Mouse (Mus musculus) E14TG2a.4 (cell line): ENCODE measurements at regions not wholly inside any gene's neighbourhood (a gene's known extent, or its start where the extent isn't known, plus 50 kb on each side); places are given as distances from the start of the nearest gene placed in this dataset.
A peak's percentile ranks its signal among the peaks of the same experiment; 100 is the strongest.

ENCODE experiments used
- H3K27me3 ChIP-seq: 2 replicates; pipeline ENCODE4 v1.6.1; 2014; ENCODE audit warnings: low read length, control low read depth; ENCODE audit not compliant: insufficient read depth
- H3K36me3 ChIP-seq: 2 replicates; pipeline ENCODE4 v1.6.1; 2014; ENCODE audit warnings: low read length, control low read depth; ENCODE audit not compliant: insufficient read depth
- H3K4me1 ChIP-seq: replicated peaks from 2 replicates; pipeline ENCODE4 v1.6.1; 2014; ENCODE audit warnings: low read depth, low read length, control low read depth
- H3K4me3 ChIP-seq: replicated peaks from 2 replicates; pipeline ENCODE4 v1.5.1; 2014; ENCODE audit warnings: mild to moderate bottlenecking, low read length
- H3K9me3 ChIP-seq: 2 replicates; pipeline ENCODE4 v1.6.1; 2014; ENCODE audit warnings: low read length, control low read depth
- CTCF ChIP-seq: conservative IDR thresholded peaks from 2 replicates; pipeline ENCODE4 v1.5.1; 2014; ENCODE audit warnings: low read length
- NANOG ChIP-seq: IDR thresholded peaks from 2 replicates; pipeline ENCODE4 v1.6.1; 2014; ENCODE audit warnings: borderline replicate concordance, low read length, mixed read lengths
- POU5F1 ChIP-seq: IDR thresholded peaks from 2 replicates; pipeline ENCODE4 v1.6.1; 2014; ENCODE audit warnings: low read length, borderline replicate concordance

GRCm38 (mm10) chr8:33026973-33027372 is 401.5 kb upstream of the 5930422O12Rik start:
- no peak overlapping the region for H3K4me3 ChIP-seq
- TF ChIP-seq POU5F1 (no peak), NANOG (no peak), CTCF (no peak)
- H3K4me1 ChIP-seq: no peaks in the 10 kb centered on the region
- H3K9me3 ChIP-seq: no peaks in the 10 kb centered on the region
- H3K36me3 ChIP-seq: no peaks in the 10 kb centered on the region
- no peaks in the 10 kb centered on the region for H3K27me3 ChIP-seq

GRCm38 (mm10) chr8:33029453-33029852 is 399.1 kb upstream of the 5930422O12Rik start:
- Histone ChIP-seq H3K4me3 (no peak overlapping the region), H3K4me1 (no peaks in the 10 kb centered on the region), H3K9me3 (peaks cover 3% of the 10 kb centered on the region), H3K27me3 (no peaks in the 10 kb centered on the region), H3K36me3 (no peaks in the 10 kb centered on the region)
- TF ChIP-seq NANOG (no peak), CTCF (no peak), POU5F1 (no peak)

GRCm38 (mm10) chr8:33052017-33052416 is 376.5 kb upstream of the 5930422O12Rik start:
- Histone ChIP-seq H3K36me3 (no peaks in the 10 kb centered on the region), H3K4me1 (no peaks in the 10 kb centered on the region), H3K9me3 (peaks cover 8% of the 10 kb centered on the region), H3K27me3 (no peaks in the 10 kb centered on the region), H3K4me3 (no peak overlapping the region)
- no peak for TF ChIP-seq NANOG
- TF ChIP-seq POU5F1: no peak
- no peak for TF ChIP-seq CTCF

- H3K4me1 ChIP-seq: no peaks in the 10 kb centered on the region
- H3K4me3 ChIP-seq: no peak overlapping the region
- TF ChIP-seq POU5F1 (no peak), NANOG (no peak), CTCF (no peak)
- no peaks in the 10 kb centered on the region for H3K27me3 ChIP-seq
- no peaks in the 10 kb centered on the region for H3K36me3 ChIP-seq
- no peaks in the 10 kb centered on the region for H3K9me3 ChIP-seq
These were observed 362.9 kb upstream of the 5930422O12Rik start for GRCm38 (mm10) chr8:33065566-33065965.

GRCm38 (mm10) chr8:33066168-33066567 is 362.3 kb upstream of the 5930422O12Rik start:
- Histone ChIP-seq H3K27me3 (no peaks in the 10 kb centered on the region), H3K4me3 (no peak overlapping the region), H3K36me3 (no peaks in the 10 kb centered on the region), H3K4me1 (no peaks in the 10 kb centered on the region), H3K9me3 (no peaks in the 10 kb centered on the region)
- TF ChIP-seq POU5F1 (no peak), CTCF (peak; percentile 78)

GRCm38 (mm10) chr8:33067453-33068039 is 361.0 kb upstream of the 5930422O12Rik start:
- no peaks in the 10 kb centered on the region for H3K27me3 ChIP-seq

GRCm38 (mm10) chr8:33068468-33068867 is 360.0 kb upstream of the 5930422O12Rik start:
- H3K36me3 ChIP-seq: no peaks in the 10 kb centered on the region
- H3K9me3 ChIP-seq: no peaks in the 10 kb centered on the region
- H3K27me3 ChIP-seq: no peaks in the 10 kb centered on the region
- no peak for TF ChIP-seq POU5F1
- peak; percentile 72 for TF ChIP-seq CTCF
- H3K4me3 ChIP-seq: no peak overlapping the region
- no peaks in the 10 kb centered on the region for H3K4me1 ChIP-seq

More at GRCm38 (mm10) chr8:33067453-33068039, 361.0 kb upstream of the 5930422O12Rik start:
- Histone ChIP-seq H3K4me1 (no peaks in the 10 kb centered on the region), H3K36me3 (no peaks in the 10 kb centered on the region), H3K9me3 (no peaks in the 10 kb centered on the region), H3K4me3 (no peak overlapping the region)
- TF ChIP-seq NANOG: no peak
- no peak for TF ChIP-seq POU5F1
- TF ChIP-seq CTCF: no peak

- H3K27me3 ChIP-seq: no peaks in the 10 kb centered on the region
- no peaks in the 10 kb centered on the region for H3K4me1 ChIP-seq
- TF ChIP-seq POU5F1: no peak
- no peak for TF ChIP-seq NANOG
- TF ChIP-seq CTCF: no peak
- no peak overlapping the region for H3K4me3 ChIP-seq
- H3K36me3 ChIP-seq: no peaks in the 10 kb centered on the region
- no peaks in the 10 kb centered on the region for H3K9me3 ChIP-seq
These were observed 353.3 kb upstream of the 5930422O12Rik start for GRCm38 (mm10) chr8:33075186-33075585.

GRCm38 (mm10) chr8:33076253-33076652 is 352.3 kb upstream of the 5930422O12Rik start:
- Histone ChIP-seq H3K4me3 (no peak overlapping the region), H3K27me3 (no peaks in the 10 kb centered on the region), H3K4me1 (no peaks in the 10 kb centered on the region), H3K9me3 (no peaks in the 10 kb centered on the region), H3K36me3 (no peaks in the 10 kb centered on the region)
- TF ChIP-seq POU5F1 (no peak), CTCF (no peak), NANOG (no peak)
